Mouse (Mus musculus): ENCODE measurements around the gene Cachd1.

DNA sequence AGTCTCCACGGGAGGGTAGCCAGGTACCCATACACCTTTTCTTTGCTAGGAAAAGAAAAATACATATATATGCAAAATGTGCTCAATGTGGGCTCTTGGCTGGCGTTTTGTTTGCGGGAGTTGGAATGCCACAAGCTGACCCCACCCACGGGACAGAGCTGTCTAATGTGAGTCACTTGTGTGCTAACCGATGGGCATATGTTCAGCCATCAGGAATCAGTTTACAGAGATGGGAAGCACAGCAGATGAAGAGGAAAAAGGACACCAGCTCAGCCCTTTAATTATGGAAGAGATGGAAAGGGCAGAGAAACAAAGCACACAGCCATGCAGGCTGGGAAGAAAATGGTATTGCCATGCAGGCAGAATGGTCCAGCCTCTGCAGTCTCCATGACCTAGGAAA, 250.1 kb downstream of the Cachd1 start:
- TF ChIP-seq POLR2A (IDR thresholded peaks at IDR 0.05; ENCODE audit: borderline replicate concordance, extremely low read depth, low read depth, low read length), result no peak
- no peak for TF ChIP-seq CTCF (IDR thresholded peaks at IDR 0.05; ENCODE audit: insufficient read depth, low read length)

Data from lung, adult 2 months (tissue).